Mouse (Mus musculus) testis, adult 2 months (tissue): ENCODE results near the gene Gm2a. TPM values are rescaled to one million over a fixed set of nuclear protein-coding genes. Genes with fewer than 3 reads are reported as not detected.
A peak's percentile ranks its signal among the peaks of the same experiment; 100 is the strongest.
"Not testable (repeated sequence)": the region's sequence is repeated elsewhere in the genome, so short reads cannot be mapped to it uniquely, and the experiment has no call there.

Experiments used
- H3K27ac ChIP-seq: fragments of 200-500 bp; 2 replicates; pipeline ENCODE4 v1.5.1; 2012; ENCODE audit warnings: low read depth, low read length; ENCODE audit not compliant: control insufficient read depth, insufficient read depth
- H3K27me3 ChIP-seq: fragments of 200-500 bp; 2 replicates; pipeline ENCODE4 v1.6.1; 2012; ENCODE audit warnings: mild to moderate bottlenecking, low read length, moderate library complexity; ENCODE audit not compliant: control insufficient read depth, insufficient read depth
- H3K36me3 ChIP-seq: fragments of 200-500 bp; 2 replicates; pipeline ENCODE4 v1.6.1; 2012; ENCODE audit warnings: mild to moderate bottlenecking, low read length; ENCODE audit not compliant: control insufficient read depth, insufficient read depth
- H3K4me1 ChIP-seq: fragments of 200-500 bp; 2 replicates; pipeline ENCODE4 v1.6.1; 2012; ENCODE audit warnings: low read length; ENCODE audit not compliant: control insufficient read depth, insufficient read depth
- H3K4me3 ChIP-seq: fragments of 200-500 bp; 2 replicates; pipeline ENCODE4 v1.5.1; 2012; ENCODE audit warnings: low read depth, mild to moderate bottlenecking, low read length, moderate library complexity, mixed read lengths; ENCODE audit not compliant: control insufficient read depth
- CTCF ChIP-seq: fragments of 200-500 bp; IDR thresholded peaks from 2 replicates; pipeline ENCODE4 v1.5.1; 2012; ENCODE audit warnings: low read depth, mild to moderate bottlenecking, inconsistent platforms, low read length, moderate library complexity; ENCODE audit not compliant: control insufficient read depth, insufficient read depth, insufficient replicate concordance
- POLR2A ChIP-seq: fragments of 200-500 bp; IDR thresholded peaks from 2 replicates; pipeline ENCODE4 v1.6.1; 2012; ENCODE audit warnings: low read depth, mild to moderate bottlenecking, inconsistent platforms, low read length, moderate library complexity; ENCODE audit not compliant: control insufficient read depth
- polyA plus RNA-seq: library from polyadenylated mRNA; depleted of rRNA; stranded (reverse); fragments of >200 nt; gene quantifications from 2 replicates; pipeline ENCODE4 v1.2.3, GENCODE M21; 2012

The Gm2a gene
- polyA plus RNA-seq, 1 experiment, result 137 TPM

- H3K4me1 ChIP-seq, result peaks cover 4% of the 10 kb centered on the region
- no peaks in the 10 kb centered on the region for H3K36me3 ChIP-seq
- TF ChIP-seq POLR2A (no peak), CTCF (no peak)
- no peak overlapping the region; the same call in 1 of the 2 replicates for H3K27ac ChIP-seq
- H3K4me3 ChIP-seq, result no peak overlapping the region
- no peaks in the 10 kb centered on the region for H3K27me3 ChIP-seq
Measured at GRCm38 (mm10) chr11:55079180-55079579, 18.7 kb upstream of the Gm2a start.

GRCm38 (mm10) chr11:55081206-55081605 lies 16.7 kb upstream of the Gm2a start:
- TF ChIP-seq POLR2A (no peak), CTCF (no peak)
- H3K27me3 ChIP-seq, result no peaks in the 10 kb centered on the region
- no peak overlapping the region for H3K4me3 ChIP-seq
- no peak overlapping the region for H3K27ac ChIP-seq
- H3K36me3 ChIP-seq, result no peaks in the 10 kb centered on the region
- H3K4me1 ChIP-seq, result peaks cover 4% of the 10 kb centered on the region

GRCm38 (mm10) chr11:55084629-55085028 lies 13.3 kb upstream of the Gm2a start:
- TF ChIP-seq POLR2A, result no peak
- TF ChIP-seq CTCF, result no peak
- H3K4me3 ChIP-seq, result no peak overlapping the region
- H3K27ac ChIP-seq, result no peak overlapping the region
- peaks cover 2% of the 10 kb centered on the region; the same call in 1 of the 2 replicates for H3K4me1 ChIP-seq
- H3K36me3 ChIP-seq, result no peaks in the 10 kb centered on the region
- H3K27me3 ChIP-seq, result no peaks in the 10 kb centered on the region

GRCm38 (mm10) chr11:55085396-55085795 lies 12.5 kb upstream of the Gm2a start:
- Histone ChIP-seq H3K27me3 (no peaks in the 10 kb centered on the region), H3K27ac (no peak overlapping the region), H3K4me3 (peak overlapping the region; percentile 35), H3K36me3 (no peaks in the 10 kb centered on the region), H3K4me1 (peaks cover 2% of the 10 kb centered on the region; the same call in 1 of the 2 replicates)
- TF ChIP-seq CTCF (no peak), POLR2A (no peak)

GRCm38 (mm10) chr11:55087006-55087405 lies 10.9 kb upstream of the Gm2a start:
- Histone ChIP-seq H3K36me3 (no peaks in the 10 kb centered on the region), H3K4me1 (peaks cover 2% of the 10 kb centered on the region; the same call in 1 of the 2 replicates), H3K27ac (no peak overlapping the region), H3K27me3 (no peaks in the 10 kb centered on the region), H3K4me3 (peak overlapping the region; percentile 81)
- TF ChIP-seq CTCF (peak; percentile 94), POLR2A (no peak)

GRCm38 (mm10) chr11:55089892-55090291 lies 8.0 kb upstream of the Gm2a start:
- peaks cover 2% of the 10 kb centered on the region; the same call in 1 of the 2 replicates for H3K4me1 ChIP-seq
- no peak for TF ChIP-seq POLR2A
- TF ChIP-seq CTCF, result no peak

GRCm38 (mm10) chr11:55093096-55093495 lies 4.8 kb upstream of the Gm2a start:
- Histone ChIP-seq H3K4me3 (no peak overlapping the region), H3K27ac (no peak overlapping the region), H3K4me1 (peaks cover 4% of the 10 kb centered on the region), H3K27me3 (no peaks in the 10 kb centered on the region), H3K36me3 (no peaks in the 10 kb centered on the region)
- TF ChIP-seq POLR2A (no peak), CTCF (no peak)

More at GRCm38 (mm10) chr11:55089892-55090291, 8.0 kb upstream of the Gm2a start:
- no peak overlapping the region for H3K27ac ChIP-seq
- H3K36me3 ChIP-seq, result no peaks in the 10 kb centered on the region
- H3K4me3 ChIP-seq, result peak overlapping the region; percentile 24; the same call in 1 of the 2 replicates
- no peaks in the 10 kb centered on the region for H3K27me3 ChIP-seq

- not testable (repeated sequence) for H3K4me3 ChIP-seq, H3K36me3 ChIP-seq, H3K27ac ChIP-seq, H3K27me3 ChIP-seq
- peaks cover 10% of the 10 kb centered on the region for H3K4me1 ChIP-seq
Measured at GRCm38 (mm10) chr11:55096296-55096695, 1.6 kb upstream of the Gm2a start.
